Mouse (Mus musculus) liver, embryonic 16.5 days (tissue): ENCODE measurements around the gene Mapk14. TPM values are rescaled to one million over a fixed set of nuclear protein-coding genes. Genes with fewer than 3 reads are reported as not detected.
"Not testable (repeated sequence)": the region's sequence is repeated elsewhere in the genome, so short reads cannot be mapped to it uniquely, and the experiment has no call there.

Source experiments
- ATAC-seq: fragments of 200-750 bp; cut with Nextera tagmentation; 2 replicates; pipeline ENCODE4 v1.8.0; 2017; ENCODE audit warnings: low read depth, mild to moderate bottlenecking, moderate number of reproducible peaks, moderate library complexity
- H3K27ac ChIP-seq: fragments of 300-500 bp; sonication (generic); 2 replicates; pipeline ENCODE4 v1.5.1; 2014; ENCODE audit warnings: mild to moderate bottlenecking, low read length
- H3K27me3 ChIP-seq: fragments of 300-500 bp; sonication (generic); 2 replicates; pipeline ENCODE4 v1.6.1; 2014; ENCODE audit warnings: low read depth, low read length, mixed read lengths; ENCODE audit not compliant: control insufficient read depth, insufficient read depth
- H3K36me3 ChIP-seq: fragments of 300-500 bp; sonication (generic); 2 replicates; pipeline ENCODE4 v1.6.1; 2014; ENCODE audit warnings: mild to moderate bottlenecking; ENCODE audit not compliant: control insufficient read depth, insufficient read depth
- H3K4me1 ChIP-seq: fragments of 300-500 bp; sonication (generic); 2 replicates; pipeline ENCODE4 v1.6.1; 2014; ENCODE audit warnings: low read depth, low read length, mixed read lengths; ENCODE audit not compliant: control insufficient read depth
- H3K4me2 ChIP-seq: fragments of 300-500 bp; sonication (generic); 2 replicates; pipeline ENCODE4 v1.6.1; 2014; ENCODE audit warnings: low read depth, low read length, mixed read lengths
- H3K4me3 ChIP-seq: fragments of 300-500 bp; sonication (generic); 2 replicates; pipeline ENCODE4 v1.5.1; 2014; ENCODE audit warnings: low read depth, mild to moderate bottlenecking, low read length
- H3K9ac ChIP-seq: fragments of 300-500 bp; sonication (generic); 2 replicates; pipeline ENCODE4 v1.6.1; 2014; ENCODE audit warnings: low read depth, low read length
- H3K9me3 ChIP-seq: fragments of 300-500 bp; sonication (generic); replicated peaks from 2 replicates; pipeline ENCODE4 v1.6.1; 2016; ENCODE audit warnings: low read length; ENCODE audit not compliant: control insufficient read depth
- WGBS: fragments of 180-500 bp; shearing (Covaris S2); extraction: QIAGEN DNeasy Blood & Tissue Kit; methylation state at CpG from one replicate; pipeline ENCODE4 v1.1.7; 2014; ENCODE audit not compliant: insufficient replicate concordance; 5-methylcytosine and 5-hydroxymethylcytosine counted together
- polyA plus RNA-seq: library from polyadenylated mRNA; unstranded; fragments of >200 nt; fragmentation: Nextera tagmentation; extraction: Ambion mirVana; gene quantifications from 2 replicates; pipeline ENCODE4 v1.2.1, GENCODE M21; 2015

Mapk14 gene
- polyA plus RNA-seq, 1 experiment from 2014 or later: 25.9 TPM

DNA sequence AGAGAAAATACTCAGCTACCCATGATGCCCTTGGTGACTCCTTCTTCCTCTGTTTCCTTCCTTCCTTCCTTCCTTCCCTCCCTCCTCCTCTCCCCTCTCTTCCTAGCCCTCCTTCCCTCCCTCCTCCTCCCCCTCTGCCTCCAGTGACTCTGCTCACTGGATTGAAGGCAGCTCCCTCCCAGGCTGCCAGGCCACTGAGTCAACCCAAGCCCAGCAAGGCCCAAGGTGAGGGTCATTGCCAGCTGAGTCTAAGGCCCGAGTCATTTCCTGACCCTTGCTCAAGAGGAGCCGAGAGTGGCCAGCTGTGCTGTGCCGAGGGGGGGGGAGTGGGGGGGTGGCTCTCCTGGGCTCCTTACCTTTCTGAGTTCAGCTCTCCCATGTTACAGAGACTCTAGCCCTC, 75.1 kb downstream of the Mapk14 start:
- no peak overlapping the region for H3K9ac ChIP-seq
- WGBS: 26% methylated on average over 3 of the region's 3 CpGs
- peaks cover 36% of the 10 kb centered on the region for H3K27me3 ChIP-seq
- no peak overlapping the region for H3K4me2 ChIP-seq
- H3K4me1 ChIP-seq: peaks cover 6% of the 10 kb centered on the region; the same call in 1 of the 2 replicates
- no peak overlapping the region for H3K27ac ChIP-seq
- H3K4me3 ChIP-seq: no peak overlapping the region
- no peaks in the 10 kb centered on the region for H3K36me3 ChIP-seq
- H3K9me3 ChIP-seq: no peaks in the 10 kb centered on the region
- no peak for ATAC-seq

DNA sequence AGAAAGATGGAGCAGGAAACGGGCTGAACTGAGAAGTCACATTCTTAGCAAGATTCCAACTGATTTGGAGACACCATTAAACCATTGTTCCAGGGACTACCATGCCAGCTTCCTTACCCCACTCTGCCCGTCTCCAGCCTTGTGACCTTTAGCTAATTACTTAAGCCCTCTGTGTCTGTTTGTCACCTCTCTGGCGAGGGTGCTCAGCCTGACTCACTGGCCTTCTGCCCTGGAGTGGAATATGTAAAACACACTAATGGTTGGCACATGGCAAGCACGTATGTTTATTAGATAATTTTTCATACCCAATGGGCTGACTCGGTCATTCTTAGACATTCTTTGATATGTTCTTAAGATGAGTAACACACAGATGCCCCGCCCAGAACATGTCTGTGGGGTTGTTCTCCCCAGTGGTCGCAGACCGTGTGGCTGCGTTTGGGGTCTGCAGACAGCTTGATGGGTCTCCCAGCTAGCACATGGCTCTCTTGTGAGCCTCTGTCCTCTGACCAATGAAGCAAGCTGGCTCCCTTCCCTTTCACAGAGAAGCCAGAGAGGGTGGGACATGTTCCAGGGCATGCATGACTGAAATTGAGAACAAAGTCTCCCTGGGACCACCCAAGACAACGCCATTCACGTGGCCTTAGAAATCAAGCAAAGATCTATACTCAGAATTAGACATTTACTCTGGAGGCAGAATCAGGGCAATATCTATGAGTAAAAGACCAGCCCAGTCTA, 75.8 kb downstream of the Mapk14 start:
- WGBS: 58% methylated on average over 11 of the region's 11 CpGs
- Histone ChIP-seq H3K27me3 (peaks cover 36% of the 10 kb centered on the region), H3K4me3 (no peak overlapping the region), H3K27ac (no peak overlapping the region), H3K9me3 (no peaks in the 10 kb centered on the region), H3K36me3 (no peaks in the 10 kb centered on the region), H3K4me2 (no peak overlapping the region), H3K4me1 (peaks cover 6% of the 10 kb centered on the region; the same call in 1 of the 2 replicates), H3K9ac (no peak overlapping the region)
- no peak for ATAC-seq

- Histone ChIP-seq H3K4me1 (peaks cover 6% of the 10 kb centered on the region; the same call in 1 of the 2 replicates), H3K36me3 (no peaks in the 10 kb centered on the region), H3K27ac (0 out of 2 replicates have a peak within 1 kb of the TSS, but pooled peaks have one; percentile 5), H3K27me3 (peaks cover 36% of the 10 kb centered on the region), H3K4me3 (peak within 1 kb of the TSS; percentile 55), H3K9ac (peak within 1 kb of the TSS; percentile 40), H3K4me2 (peak within 1 kb of the TSS; percentile 68), H3K9me3 (no peaks in the 10 kb centered on the region)
- ATAC-seq: peak; percentile 45
- 3% methylated on average over 45 of the region's 58 CpGs for WGBS
Observed at GRCm38 (mm10) chr17:28769121-28769874, 78.2 kb downstream of the Mapk14 start, which contains the start of gene Mapk13. TSS of gene Mapk13 (plus strand) at chr17:28769297.

GRCm38 (mm10) chr17:28769875-28770421, 78.8 kb downstream of the Mapk14 start:
- Histone ChIP-seq H3K4me2 (peak overlapping the region; percentile 68), H3K9me3 (no peaks in the 10 kb centered on the region), H3K36me3 (no peaks in the 10 kb centered on the region), H3K4me3 (peak overlapping the region; percentile 55), H3K27me3 (peaks cover 36% of the 10 kb centered on the region), H3K27ac (0 out of 2 replicates have a peak overlapping the region, but pooled peaks have one; percentile 5), H3K9ac (0 out of 2 replicates have a peak overlapping the region, but pooled peaks have one; percentile 15), H3K4me1 (peaks cover 6% of the 10 kb centered on the region; the same call in 1 of the 2 replicates)
- WGBS: 2% methylated on average over 24 of the region's 24 CpGs
- no peak for ATAC-seq

DNA sequence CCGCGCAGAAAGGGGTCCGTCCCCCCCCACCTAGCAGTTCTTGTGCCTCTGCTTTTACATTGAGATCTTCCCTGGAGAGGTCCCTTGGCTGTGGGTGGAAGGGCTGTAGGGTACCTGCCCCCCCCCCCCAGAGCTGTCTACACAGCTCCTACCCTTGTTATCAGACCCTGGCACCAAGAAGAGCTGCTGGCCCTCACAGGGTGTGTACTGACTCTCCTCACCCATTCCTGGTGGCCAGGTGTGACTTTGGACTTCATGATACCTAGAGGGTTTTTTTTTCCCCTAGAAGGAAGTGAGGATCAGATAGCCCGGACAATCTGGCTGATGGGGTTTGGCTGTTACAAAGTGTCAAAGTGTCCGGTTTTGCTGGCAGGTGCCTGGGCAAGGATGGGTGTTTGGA, 80.2 kb downstream of the Mapk14 start:
- peaks cover 6% of the 10 kb centered on the region; the same call in 1 of the 2 replicates for H3K4me1 ChIP-seq
- no peak overlapping the region for H3K27ac ChIP-seq
- WGBS: 62% methylated on average over 5 of the region's 5 CpGs
- H3K36me3 ChIP-seq: no peaks in the 10 kb centered on the region
- H3K9me3 ChIP-seq: no peaks in the 10 kb centered on the region
- no peak overlapping the region for H3K4me3 ChIP-seq
- peaks cover 36% of the 10 kb centered on the region for H3K27me3 ChIP-seq
- no peak overlapping the region for H3K9ac ChIP-seq
- ATAC-seq: no peak
- H3K4me2 ChIP-seq: no peak overlapping the region

DNA sequence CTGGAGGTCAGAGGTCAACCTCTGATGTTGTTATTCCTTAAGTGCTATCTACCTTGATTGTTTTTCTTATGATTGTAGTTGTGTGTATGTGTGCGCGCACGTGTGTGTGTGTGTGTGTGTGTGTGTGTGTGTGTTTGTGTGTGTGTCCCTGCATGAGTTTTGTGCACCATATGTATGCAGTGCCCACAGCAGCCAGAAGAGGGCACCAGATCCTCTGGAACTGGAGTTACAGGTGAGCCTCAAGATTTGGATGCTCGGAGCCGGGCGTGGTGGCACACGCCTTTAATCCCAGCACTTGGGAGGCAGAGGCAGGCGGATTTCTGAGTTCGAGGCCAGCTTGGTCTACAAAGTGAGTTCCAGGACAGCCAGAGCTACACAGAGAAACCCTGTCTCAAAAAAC, 83.2 kb downstream of the Mapk14 start:
- H3K27ac ChIP-seq, ATAC-seq, H3K36me3 ChIP-seq, H3K4me1 ChIP-seq, H3K4me3 ChIP-seq, H3K9me3 ChIP-seq, H3K4me2 ChIP-seq, H3K9ac ChIP-seq: not testable (repeated sequence)
- WGBS: 82% methylated on average over 8 of the region's 9 CpGs
- peaks cover 19% of the 10 kb centered on the region for H3K27me3 ChIP-seq

- Histone ChIP-seq H3K27me3 (peaks cover 10% of the 10 kb centered on the region), H3K9me3 (no peaks in the 10 kb centered on the region), H3K4me3 (no peak overlapping the region), H3K4me1 (no peaks in the 10 kb centered on the region), H3K27ac (no peak overlapping the region), H3K9ac (no peak overlapping the region), H3K36me3 (no peaks in the 10 kb centered on the region), H3K4me2 (no peak overlapping the region)
- ATAC-seq: no peak
- WGBS: 48% methylated on average over 4 of the region's 4 CpGs
Observed at GRCm38 (mm10) chr17:28775161-28775560, 84.0 kb downstream of the Mapk14 start.

DNA sequence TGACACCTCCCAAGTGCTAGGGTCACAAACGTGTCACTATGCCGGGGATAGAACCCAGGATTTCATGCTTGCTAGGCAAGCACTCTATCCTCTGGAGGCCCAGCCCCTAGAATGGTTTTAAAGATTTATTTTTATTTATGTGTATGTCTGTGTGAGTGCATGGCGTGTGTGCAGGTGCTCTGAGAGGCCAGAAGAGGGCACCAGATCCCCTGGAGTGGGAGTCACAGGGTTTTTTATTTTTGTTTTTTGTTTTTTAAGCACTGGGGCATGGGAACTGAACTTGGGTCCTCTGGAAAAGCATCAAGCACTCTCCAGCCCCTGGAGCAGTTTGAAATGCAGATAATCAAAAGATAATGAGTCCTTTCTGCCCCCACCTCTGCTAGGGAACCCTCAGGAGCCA, 85.7 kb downstream of the Mapk14 start:
- Histone ChIP-seq H3K4me3 (no peak overlapping the region), H3K27ac (no peak overlapping the region), H3K9me3 (no peaks in the 10 kb centered on the region), H3K4me1 (no peaks in the 10 kb centered on the region), H3K27me3 (no peaks in the 10 kb centered on the region; the same call in 1 of the 2 replicates), H3K4me2 (no peak overlapping the region), H3K9ac (no peak overlapping the region), H3K36me3 (no peaks in the 10 kb centered on the region)
- no peak for ATAC-seq
- 76% methylated on average over 3 of the region's 3 CpGs for WGBS
